Mouse (Mus musculus): ENCODE measurements around the gene Gm4553.
"Not testable (repeated sequence)": the region's sequence is repeated elsewhere in the genome, so short reads cannot be mapped to it uniquely, and the experiment has no call there.

Gm4553 gene

GRCm38 (mm10) chr7:142135934-142136333 lies 29.6 kb downstream of the Gm4553 start, which contains the start of gene Gm39115:
Gene Gm39115, minus strand, starts transcription at chr7:142136034.
- DNase-seq (ENCODE audit: low read depth, low spot score) = not testable (repeated sequence)

GRCm38 (mm10) chr7:142134206-142134995 lies 31.1 kb downstream of the Gm4553 start:
- DNase-seq (ENCODE audit: low read depth, low spot score) = no peak

GRCm38 (mm10) chr7:142128843-142129242 lies 36.7 kb downstream of the Gm4553 start:
- DNase-seq (ENCODE audit: low read depth, low spot score) = no peak

- DNase-seq (ENCODE audit: low read depth, low spot score) = not testable (repeated sequence)
These were observed 44.9 kb downstream of the Gm4553 start, which contains the start of gene Gm45618 for GRCm38 (mm10) chr7:142120629-142121028. Gene Gm45618, minus strand, starts transcription at chr7:142120729.

- DNase-seq (ENCODE audit: low read depth, low spot score) = peak; percentile 19
These were observed 45.9 kb downstream of the Gm4553 start for GRCm38 (mm10) chr7:142119632-142120031.
